Mouse (Mus musculus) Patski (cell line): Measurements from ENCODE around the gene Myom1. TPM values are rescaled to one million over a fixed set of nuclear protein-coding genes. Genes with fewer than 3 reads are reported as not detected.

Experiments used
- ATAC-seq: fragments of 100-300 bp; one replicate; pipeline ENCODE4 v1.8.0; 2021
- CTCF ChIA-PET: fragments of 350-600 bp; sonication (Branson Sonifier 250); formaldehyde crosslinking; loops from one replicate; lab custom pipeline; 2022; ENCODE audit warnings: inconsistent platforms; lab: Charles Lee
- POLR2A ChIA-PET: fragments of 350-600 bp; sonication (Branson Sonifier 250); formaldehyde crosslinking; loops from one replicate; lab custom pipeline; 2022; ENCODE audit warnings: antibody characterized with exemption, inconsistent platforms; lab: Charles Lee
- DNase-seq: peaks from one replicate; pipeline ENCODE4 v3.0.0-alpha.2; 2011; ENCODE audit warnings: low read depth, low spot score
- H3K27me3 ChIP-seq: fragments of 371-371 bp; one replicate; pipeline ENCODE4 v1.5.1; 2021
- CTCF ChIP-seq: fragments of 100-300 bp; IDR thresholded peaks from one replicate; pipeline ENCODE4 v1.5.1; 2021
- in situ Hi-C: fragments of 300-500 bp; cut with MboI; formaldehyde crosslinking; loops from 3 replicates; pipeline ENCODE4 v1.11.1; 2018; ENCODE audit warnings: low pct_unique_long_range_greater_than_20kb, mixed read lengths
- polyA plus RNA-seq: library from polyadenylated mRNA; unstranded; gene quantifications from one replicate; pipeline ENCODE4 v1.2.3, GENCODE M21; 2021

Gene Myom1
- polyA plus RNA-seq, 1 experiment from 2014 or later: 2.8 TPM

- DNase-seq (no peak), ATAC-seq (no peak)
- CTCF ChIA-PET: no interaction called here
- POLR2A ChIA-PET: no interaction called here
- in situ Hi-C loops: no loop called here
- no peaks in the 10 kb centered on the region for H3K27me3 ChIP-seq
- TF ChIP-seq CTCF: no peak
These were observed 140.7 kb downstream of the Myom1 start for GRCm38 (mm10) chr17:71143155-71143554.

GRCm38 (mm10) chr17:71144322-71145116, 142.1 kb downstream of the Myom1 start:
- ATAC-seq (no peak), DNase-seq (no peak)
- no peaks in the 10 kb centered on the region for H3K27me3 ChIP-seq
- in situ Hi-C loops: no loop called here
- POLR2A ChIA-PET: no interaction called here
- TF ChIP-seq CTCF: no peak
- CTCF ChIA-PET: interaction anchor here (0.6 kb wide), 1 partner anchor 21 kb away, joined by 3 read pairs; no protein-coding TSS in a partner anchor

- in situ Hi-C loops: no loop called here
- no peak for TF ChIP-seq CTCF
- POLR2A ChIA-PET: no interaction called here
- CTCF ChIA-PET: no interaction called here
- ATAC-seq: no peak
- H3K27me3 ChIP-seq: no peaks in the 10 kb centered on the region
- DNase-seq: no peak
These were observed 143.0 kb downstream of the Myom1 start for GRCm38 (mm10) chr17:71145248-71145961.

GRCm38 (mm10) chr17:71153356-71153755, 150.9 kb downstream of the Myom1 start:
- in situ Hi-C loops: no loop called here
- DNase-seq (no peak), ATAC-seq (no peak)
- CTCF ChIA-PET: no interaction called here
- POLR2A ChIA-PET: no interaction called here
- no peaks in the 10 kb centered on the region for H3K27me3 ChIP-seq
- no peak for TF ChIP-seq CTCF

- CTCF ChIA-PET: no interaction called here
- ATAC-seq: no peak
- POLR2A ChIA-PET: no interaction called here
These were observed 152.8 kb downstream of the Myom1 start for GRCm38 (mm10) chr17:71155271-71155670.

GRCm38 (mm10) chr17:71159152-71159567, 156.7 kb downstream of the Myom1 start:
- in situ Hi-C loops: no loop called here
- H3K27me3 ChIP-seq: no peaks in the 10 kb centered on the region
- DNase-seq: no peak
- peak; percentile 51 for ATAC-seq
- no peak for TF ChIP-seq CTCF
- CTCF ChIA-PET: no interaction called here
- POLR2A ChIA-PET: interaction anchor here (1.0 kb wide), 1 partner anchor 96 kb away, joined by 3 read pairs; no protein-coding TSS in a partner anchor

More at GRCm38 (mm10) chr17:71155271-71155670, 152.8 kb downstream of the Myom1 start:
- TF ChIP-seq CTCF: no peak
- in situ Hi-C loops: no loop called here
- DNase-seq: no peak
- no peaks in the 10 kb centered on the region for H3K27me3 ChIP-seq

- no peaks in the 10 kb centered on the region for H3K27me3 ChIP-seq
- TF ChIP-seq CTCF: no peak
- ChIA-PET POLR2A (interaction anchor here (1.0 kb wide), 1 partner anchor 97 kb away, joined by 3 read pairs; no protein-coding TSS in a partner anchor), CTCF (no interaction called here)
- DNase-seq: no peak
- ATAC-seq: no peak
- in situ Hi-C loops: no loop called here
These were observed 157.3 kb downstream of the Myom1 start for GRCm38 (mm10) chr17:71159720-71160119.

- no peak for TF ChIP-seq CTCF
- DNase-seq (no peak), ATAC-seq (no peak)
- in situ Hi-C loops: no loop called here
- H3K27me3 ChIP-seq: no peaks in the 10 kb centered on the region
- CTCF ChIA-PET: interaction anchor here (1.2 kb wide), 1 partner anchor 37 kb away, joined by 3 read pairs; no protein-coding TSS in a partner anchor
- POLR2A ChIA-PET: interaction anchor here (0.6 to 1.0 kb wide), 2 partner anchors 75 to 98 kb away, joined by 3 read pairs; no protein-coding TSS in a partner anchor
These were observed 158.0 kb downstream of the Myom1 start for GRCm38 (mm10) chr17:71160244-71160995.

- TF ChIP-seq CTCF: no peak
- in situ Hi-C loops: no loop called here
- peak; percentile 93 for ATAC-seq
- H3K27me3 ChIP-seq: no peaks in the 10 kb centered on the region
- CTCF ChIA-PET: interaction anchor here (0.9 to 2.5 kb wide), 3 partner anchors 14 to 21 kb away, joined by 3 to 10 read pairs (median 3); no protein-coding TSS in a partner anchor
- DNase-seq: no peak
- POLR2A ChIA-PET: interaction anchor here (0.7 kb wide), 1 partner anchor 1663 kb away, joined by 3 read pairs; no protein-coding TSS in a partner anchor
These were observed 162.6 kb downstream of the Myom1 start for GRCm38 (mm10) chr17:71164991-71165390.
